Mouse (Mus musculus) midbrain, embryonic 15.5 days (tissue): ENCODE measurements around the gene Coq10a. TPM values are rescaled to one million over a fixed set of nuclear protein-coding genes. Genes with fewer than 3 reads are reported as not detected.
A peak's percentile ranks its signal among the peaks of the same experiment; 100 is the strongest.

Experiments used
- ATAC-seq: fragments of 200-750 bp; cut with Nextera tagmentation; replicated peaks from 2 replicates; pipeline ENCODE4 v1.8.0; 2017; ENCODE audit warnings: moderate TSS enrichment
- H3K27ac ChIP-seq: fragments of 300-500 bp; sonication (generic); 2 replicates; pipeline ENCODE4 v1.5.1; 2015; ENCODE audit warnings: mild to moderate bottlenecking, inconsistent platforms
- H3K27me3 ChIP-seq: fragments of 300-500 bp; sonication (generic); replicated peaks from 2 replicates; pipeline ENCODE4 v1.6.1; 2015; ENCODE audit warnings: inconsistent platforms
- H3K36me3 ChIP-seq: fragments of 300-500 bp; sonication (generic); replicated peaks from 2 replicates; pipeline ENCODE4 v1.6.1; 2015; ENCODE audit warnings: inconsistent platforms
- H3K4me1 ChIP-seq: fragments of 300-500 bp; sonication (generic); 2 replicates; pipeline ENCODE4 v1.6.1; 2015; ENCODE audit warnings: inconsistent platforms
- H3K4me2 ChIP-seq: fragments of 300-500 bp; sonication (generic); 2 replicates; pipeline ENCODE4 v1.6.1; 2015; ENCODE audit warnings: inconsistent platforms, mild to moderate bottlenecking, moderate library complexity
- H3K4me3 ChIP-seq: fragments of 300-500 bp; sonication (generic); 2 replicates; pipeline ENCODE4 v1.5.1; 2015; ENCODE audit warnings: mild to moderate bottlenecking, inconsistent platforms
- H3K9ac ChIP-seq: fragments of 300-500 bp; sonication (generic); 2 replicates; pipeline ENCODE4 v1.6.1; 2015; ENCODE audit warnings: mild to moderate bottlenecking, inconsistent platforms
- H3K9me3 ChIP-seq: fragments of 300-500 bp; sonication (generic); 2 replicates; pipeline ENCODE4 v1.6.1; 2016; ENCODE audit warnings: inconsistent platforms
- WGBS: fragments of 180-500 bp; shearing (Covaris S2); methylation state at CpG from one replicate; pipeline ENCODE4 v1.1.7; 2015; ENCODE audit warnings: mixed read lengths; 5-methylcytosine and 5-hydroxymethylcytosine counted together
- polyA plus RNA-seq: library from polyadenylated mRNA; unstranded; fragments of >200 nt; fragmentation: Nextera tagmentation; extraction: Ambion mirVana; gene quantifications from 2 replicates; pipeline ENCODE4 v1.2.1, GENCODE M21; 2015

Gene Coq10a
- polyA plus RNA-seq, 1 experiment from 2014 or later = 44.2 TPM

DNA sequence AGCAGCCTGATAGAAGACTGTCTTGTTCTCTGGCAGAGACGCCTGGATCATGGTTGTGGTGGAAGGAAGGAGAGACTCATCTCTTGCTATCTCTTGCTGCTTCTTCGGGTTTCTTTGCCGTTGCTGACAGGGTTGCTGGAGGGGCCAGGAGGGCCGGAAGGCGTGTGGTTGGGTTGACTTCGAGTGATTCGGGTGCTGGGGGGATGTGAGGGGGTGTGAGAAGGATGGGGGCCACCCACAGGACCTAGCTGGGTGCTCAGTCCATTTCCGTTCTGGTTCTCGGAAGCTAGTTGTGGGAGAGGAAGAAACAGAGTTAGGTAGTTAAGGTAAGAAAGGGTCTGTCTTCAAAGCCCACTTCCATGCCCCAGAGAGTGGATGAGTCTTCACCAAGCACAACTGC lies 32.8 kb upstream of the Coq10a start:
- 80% methylated on average over 9 of the region's 9 CpGs for WGBS
- H3K4me2 ChIP-seq = no peak overlapping the region
- no peak overlapping the region for H3K27ac ChIP-seq
- no peak overlapping the region for H3K9ac ChIP-seq
- no peaks in the 10 kb centered on the region for H3K27me3 ChIP-seq
- H3K9me3 ChIP-seq = no peaks in the 10 kb centered on the region
- no peak for ATAC-seq
- no peak overlapping the region for H3K4me3 ChIP-seq
- H3K36me3 ChIP-seq = peaks cover 5% of the 10 kb centered on the region; the same call in 1 of the 2 replicates
- no peaks in the 10 kb centered on the region for H3K4me1 ChIP-seq

GRCm38 (mm10) chr10:128401056-128401455 lies 32.3 kb upstream of the Coq10a start, which contains the start of gene Slc39a5:
Slc39a5 (minus strand) TSS chr10:128401229.
- Histone ChIP-seq H3K27me3 (no peaks in the 10 kb centered on the region), H3K9me3 (no peaks in the 10 kb centered on the region), H3K4me3 (no peak within 1 kb of the TSS), H3K4me2 (no peak within 1 kb of the TSS), H3K9ac (no peak within 1 kb of the TSS), H3K36me3 (peaks cover 4% of the 10 kb centered on the region; the same call in 1 of the 2 replicates), H3K27ac (no peak within 1 kb of the TSS), H3K4me1 (no peaks in the 10 kb centered on the region)
- WGBS = 13% methylated on average over 2 of the region's 2 CpGs
- no peak for ATAC-seq

DNA sequence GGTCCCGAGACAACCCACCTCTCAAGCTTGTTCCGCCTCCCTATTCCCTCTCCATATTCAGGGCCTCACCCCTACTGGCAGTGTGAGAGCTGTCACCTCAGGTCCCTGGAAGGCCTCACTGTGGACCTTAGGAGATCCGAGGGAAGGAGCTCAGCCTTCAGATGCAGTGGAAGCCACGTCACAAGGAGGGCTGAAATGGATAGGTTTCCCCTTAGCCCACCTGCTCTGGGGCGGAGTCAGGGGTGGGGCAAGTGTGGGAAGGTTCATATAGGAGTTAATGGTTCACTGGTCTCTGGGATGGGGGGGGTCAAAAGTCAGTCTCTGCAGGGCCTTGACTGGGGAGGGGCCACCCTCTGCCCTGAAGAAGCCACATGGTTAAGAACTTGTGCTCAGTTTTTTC lies 31.5 kb upstream of the Coq10a start:
- Histone ChIP-seq H3K4me1 (no peaks in the 10 kb centered on the region), H3K4me2 (no peak overlapping the region), H3K27me3 (no peaks in the 10 kb centered on the region), H3K9me3 (no peaks in the 10 kb centered on the region), H3K9ac (no peak overlapping the region), H3K36me3 (peaks cover 3% of the 10 kb centered on the region; the same call in 1 of the 2 replicates), H3K4me3 (no peak overlapping the region), H3K27ac (no peak overlapping the region)
- 44% methylated on average over 5 of the region's 5 CpGs for WGBS
- no peak for ATAC-seq

DNA sequence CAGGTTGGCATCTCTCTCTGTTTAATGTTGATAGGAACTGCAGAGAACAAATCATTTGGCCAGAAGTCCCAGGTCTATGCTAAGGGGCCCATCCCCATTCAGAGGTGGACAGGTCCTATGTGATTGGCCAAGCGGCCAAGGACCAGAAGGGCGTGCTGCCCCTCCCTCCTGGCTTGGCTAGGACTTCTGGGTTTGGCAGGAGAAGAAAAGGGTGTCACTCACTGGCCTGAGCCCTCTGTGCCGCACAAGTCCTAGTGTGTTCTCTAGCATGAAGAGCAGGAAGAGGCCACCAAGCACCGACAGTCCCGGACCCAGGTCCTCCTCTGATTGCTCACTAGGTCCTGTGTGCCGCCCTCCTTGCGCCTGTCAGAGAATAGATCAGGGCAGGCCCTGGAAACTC lies 28.7 kb upstream of the Coq10a start:
- Histone ChIP-seq H3K4me1 (no peaks in the 10 kb centered on the region), H3K27ac (no peak overlapping the region), H3K4me2 (no peak overlapping the region), H3K9ac (no peak overlapping the region), H3K27me3 (no peaks in the 10 kb centered on the region), H3K4me3 (no peak overlapping the region), H3K9me3 (no peaks in the 10 kb centered on the region), H3K36me3 (peaks cover 7% of the 10 kb centered on the region; the same call in 1 of the 2 replicates)
- ATAC-seq = no peak
- WGBS = 56% methylated on average over 7 of the region's 7 CpGs

DNA sequence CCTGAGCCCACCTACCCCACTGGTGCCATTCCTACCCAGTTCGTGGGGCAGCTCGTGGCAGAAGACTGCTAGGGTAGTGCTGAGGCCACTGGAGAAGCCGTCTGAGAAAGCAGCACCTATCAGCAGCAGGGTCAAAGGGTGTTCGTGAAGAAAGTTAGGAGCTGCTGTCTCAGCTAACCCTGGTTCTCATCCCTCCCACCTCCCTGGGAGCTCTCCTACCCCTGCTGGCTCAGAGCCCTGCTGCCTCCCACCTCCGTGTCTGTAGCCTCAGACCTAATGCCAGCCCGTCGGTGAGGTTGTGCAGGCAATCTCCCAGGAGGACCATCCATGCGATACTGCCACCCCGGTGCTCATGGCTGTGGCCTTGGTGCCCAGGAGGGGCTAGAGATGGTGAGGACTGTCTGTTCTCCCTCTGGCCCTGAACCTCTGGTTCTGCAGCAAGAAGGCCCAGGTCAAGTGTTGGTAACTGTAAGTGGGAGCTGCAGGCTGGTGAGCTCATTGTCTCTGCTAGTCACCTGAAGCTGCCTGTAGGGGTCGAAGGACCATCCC lies 28.0 kb upstream of the Coq10a start:
- Histone ChIP-seq H3K27ac (no peak overlapping the region), H3K4me1 (no peaks in the 10 kb centered on the region), H3K27me3 (no peaks in the 10 kb centered on the region), H3K4me3 (no peak overlapping the region), H3K9me3 (no peaks in the 10 kb centered on the region), H3K9ac (no peak overlapping the region), H3K4me2 (no peak overlapping the region), H3K36me3 (peaks cover 11% of the 10 kb centered on the region; the same call in 1 of the 2 replicates)
- 73% methylated on average over 10 of the region's 10 CpGs for WGBS
- no peak for ATAC-seq

GRCm38 (mm10) chr10:128396017-128396673 lies 27.3 kb upstream of the Coq10a start:
- Histone ChIP-seq H3K27ac (no peak overlapping the region), H3K4me3 (no peak overlapping the region), H3K4me2 (no peak overlapping the region), H3K27me3 (no peaks in the 10 kb centered on the region), H3K36me3 (peaks cover 18% of the 10 kb centered on the region), H3K4me1 (no peaks in the 10 kb centered on the region), H3K9me3 (no peaks in the 10 kb centered on the region), H3K9ac (no peak overlapping the region)
- ATAC-seq = peak; percentile 8; the same call in 1 of the 2 replicates
- WGBS = 66% methylated on average over 11 of the region's 11 CpGs

DNA sequence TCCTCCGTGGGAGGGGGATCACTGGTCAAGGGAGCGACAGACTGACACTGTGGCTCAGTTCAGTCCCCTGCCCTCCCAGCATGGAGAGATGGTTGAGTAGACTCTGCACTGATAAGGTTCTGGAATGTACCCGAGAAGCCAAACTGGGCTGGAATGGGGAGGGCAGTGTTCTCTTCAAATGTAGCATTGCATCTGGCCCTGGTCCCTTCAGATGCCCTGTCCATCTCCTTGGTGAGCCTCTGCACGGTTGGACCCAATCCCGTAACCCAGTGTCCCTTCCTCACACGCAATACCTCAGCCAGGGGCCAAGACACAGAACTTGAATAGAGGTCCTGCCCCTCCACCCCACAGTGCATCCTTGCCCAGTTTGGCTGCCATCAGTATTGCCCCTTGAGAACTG lies 23.1 kb upstream of the Coq10a start:
- H3K27me3 ChIP-seq = no peaks in the 10 kb centered on the region
- no peak overlapping the region for H3K4me2 ChIP-seq
- H3K27ac ChIP-seq = no peak overlapping the region
- no peak overlapping the region for H3K4me3 ChIP-seq
- H3K9me3 ChIP-seq = no peaks in the 10 kb centered on the region
- ATAC-seq = no peak
- no peak overlapping the region for H3K9ac ChIP-seq
- WGBS = 86% methylated on average over 6 of the region's 6 CpGs
- H3K36me3 ChIP-seq = peaks cover 61% of the 10 kb centered on the region
- no peaks in the 10 kb centered on the region for H3K4me1 ChIP-seq

DNA sequence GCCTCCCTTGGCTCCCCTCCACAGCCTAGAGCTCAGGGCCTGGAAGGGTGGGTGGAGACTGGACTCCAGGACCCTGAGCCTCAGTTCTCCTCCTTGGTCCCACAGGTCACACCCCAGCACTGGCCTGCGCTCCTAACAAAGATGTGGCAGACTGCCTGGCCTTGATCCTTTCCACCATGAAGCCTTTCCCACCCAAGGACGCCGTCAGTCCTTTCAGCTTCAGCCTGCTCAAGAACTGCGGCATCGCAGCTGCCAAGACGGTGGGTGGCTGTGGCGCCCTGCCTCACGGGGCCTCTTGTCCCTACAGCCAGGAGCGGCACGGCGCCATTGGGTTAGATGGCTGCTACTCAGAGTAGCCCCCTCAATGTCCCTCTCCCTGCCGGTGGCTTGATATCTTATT lies 21.6 kb upstream of the Coq10a start:
- Histone ChIP-seq H3K4me3 (no peak overlapping the region), H3K4me2 (no peak overlapping the region), H3K36me3 (peaks cover 72% of the 10 kb centered on the region), H3K4me1 (no peaks in the 10 kb centered on the region), H3K27me3 (no peaks in the 10 kb centered on the region), H3K9me3 (no peaks in the 10 kb centered on the region), H3K27ac (no peak overlapping the region), H3K9ac (no peak overlapping the region)
- 85% methylated on average over 12 of the region's 12 CpGs for WGBS
- ATAC-seq = no peak

GRCm38 (mm10) chr10:128389570-128389969 lies 20.8 kb upstream of the Coq10a start:
- Histone ChIP-seq H3K4me3 (no peak overlapping the region), H3K27me3 (no peaks in the 10 kb centered on the region), H3K4me2 (no peak overlapping the region), H3K36me3 (peaks cover 80% of the 10 kb centered on the region), H3K9me3 (no peaks in the 10 kb centered on the region), H3K4me1 (no peaks in the 10 kb centered on the region), H3K9ac (no peak overlapping the region), H3K27ac (no peak overlapping the region)
- WGBS = 89% methylated on average over 6 of the region's 6 CpGs
- ATAC-seq = no peak

DNA sequence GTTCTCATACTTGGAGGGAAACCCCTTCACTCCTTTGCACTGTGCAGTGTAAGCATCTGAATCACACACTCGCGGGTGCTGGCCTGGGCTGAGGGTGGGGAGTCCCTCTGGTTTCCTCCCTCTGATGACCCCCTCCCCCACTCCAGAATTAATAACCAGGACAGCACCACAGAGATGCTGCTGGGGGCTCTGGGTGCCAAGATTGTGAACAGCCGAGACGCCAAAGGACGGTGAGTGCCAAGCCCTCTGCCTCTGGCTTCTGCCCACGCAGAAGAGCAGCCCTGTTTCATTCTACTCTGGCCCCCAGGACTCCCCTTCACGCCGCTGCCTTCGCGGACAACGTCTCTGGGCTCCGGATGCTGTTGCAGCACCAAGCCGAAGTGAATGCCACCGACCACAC lies 20.1 kb upstream of the Coq10a start:
- Histone ChIP-seq H3K27me3 (no peaks in the 10 kb centered on the region), H3K27ac (no peak overlapping the region), H3K9ac (no peak overlapping the region), H3K4me2 (no peak overlapping the region), H3K4me1 (no peaks in the 10 kb centered on the region), H3K9me3 (no peaks in the 10 kb centered on the region), H3K4me3 (no peak overlapping the region), H3K36me3 (peaks cover 83% of the 10 kb centered on the region)
- WGBS = 86% methylated on average over 14 of the region's 14 CpGs
- no peak for ATAC-seq

- H3K27ac ChIP-seq = no peak overlapping the region
- H3K4me1 ChIP-seq = no peaks in the 10 kb centered on the region
- no peaks in the 10 kb centered on the region for H3K9me3 ChIP-seq
- H3K4me3 ChIP-seq = no peak overlapping the region
- H3K9ac ChIP-seq = no peak overlapping the region
- H3K36me3 ChIP-seq = peaks cover 95% of the 10 kb centered on the region
- 94% methylated on average over 7 of the region's 7 CpGs for WGBS
- H3K27me3 ChIP-seq = no peaks in the 10 kb centered on the region
- no peak; the same call in 1 of the 2 replicates for ATAC-seq
- H3K4me2 ChIP-seq = no peak overlapping the region
Measured at GRCm38 (mm10) chr10:128385902-128386301, 17.1 kb upstream of the Coq10a start.

DNA sequence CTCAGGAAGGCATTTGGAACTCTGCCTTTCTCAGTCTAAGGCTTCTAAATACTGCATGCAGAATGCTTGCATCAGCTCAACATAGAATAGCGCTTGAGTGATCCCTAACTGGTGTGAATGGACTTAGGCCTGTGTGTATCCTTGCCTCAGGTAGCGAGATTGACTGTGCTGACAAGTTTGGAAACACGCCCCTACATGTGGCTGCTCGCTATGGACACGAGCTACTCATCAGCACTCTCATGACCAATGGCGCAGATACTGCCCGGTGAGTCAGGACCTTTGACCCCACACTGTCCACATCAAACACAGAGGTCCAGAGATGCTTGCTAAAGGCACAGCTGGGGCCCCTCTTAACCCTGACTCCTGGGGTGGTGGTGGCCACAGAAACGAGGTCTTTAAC lies 13.7 kb upstream of the Coq10a start:
- no peak overlapping the region for H3K27ac ChIP-seq
- 85% methylated on average over 8 of the region's 8 CpGs for WGBS
- ATAC-seq = no peak

DNA sequence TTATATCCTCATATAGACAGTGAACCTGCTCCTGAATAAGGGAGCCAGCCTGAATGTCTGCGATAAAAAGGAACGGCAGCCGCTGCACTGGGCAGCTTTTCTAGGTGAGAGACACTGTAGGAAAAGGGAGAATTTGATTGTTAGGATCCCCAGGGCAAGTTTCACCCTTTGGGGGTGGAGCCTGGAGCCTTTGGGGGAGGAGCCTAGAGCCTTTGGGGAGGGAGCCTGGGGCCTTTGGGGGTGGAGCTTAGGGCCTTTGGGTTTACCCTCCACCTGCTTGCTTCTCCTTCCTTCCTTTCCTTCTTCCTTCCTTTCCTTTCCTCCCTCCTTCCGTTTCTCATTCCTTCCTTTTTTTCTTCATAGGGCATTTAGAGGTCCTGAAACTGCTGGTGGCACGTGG lies 11.8 kb upstream of the Coq10a start:
- no peak overlapping the region for H3K27ac ChIP-seq
- peaks cover 27% of the 10 kb centered on the region for H3K4me1 ChIP-seq
- H3K9ac ChIP-seq = no peak overlapping the region
- H3K36me3 ChIP-seq = peaks cover 49% of the 10 kb centered on the region
- H3K9me3 ChIP-seq = no peaks in the 10 kb centered on the region
- H3K27me3 ChIP-seq = no peaks in the 10 kb centered on the region
- no peak for ATAC-seq
- no peak overlapping the region for H3K4me3 ChIP-seq
- no peak overlapping the region for H3K4me2 ChIP-seq
- WGBS = 84% methylated on average over 5 of the region's 5 CpGs

More for the DNA sequence above, 13.7 kb upstream of the Coq10a start:
- peaks cover 18% of the 10 kb centered on the region for H3K4me1 ChIP-seq
- no peak overlapping the region for H3K4me3 ChIP-seq
- no peak overlapping the region for H3K4me2 ChIP-seq
- no peaks in the 10 kb centered on the region for H3K9me3 ChIP-seq
- no peaks in the 10 kb centered on the region for H3K27me3 ChIP-seq
- no peak overlapping the region for H3K9ac ChIP-seq
- H3K36me3 ChIP-seq = peaks cover 68% of the 10 kb centered on the region
